ENCODE assay signal across 9 mouse cellular contexts in the genomic region with DNA sequence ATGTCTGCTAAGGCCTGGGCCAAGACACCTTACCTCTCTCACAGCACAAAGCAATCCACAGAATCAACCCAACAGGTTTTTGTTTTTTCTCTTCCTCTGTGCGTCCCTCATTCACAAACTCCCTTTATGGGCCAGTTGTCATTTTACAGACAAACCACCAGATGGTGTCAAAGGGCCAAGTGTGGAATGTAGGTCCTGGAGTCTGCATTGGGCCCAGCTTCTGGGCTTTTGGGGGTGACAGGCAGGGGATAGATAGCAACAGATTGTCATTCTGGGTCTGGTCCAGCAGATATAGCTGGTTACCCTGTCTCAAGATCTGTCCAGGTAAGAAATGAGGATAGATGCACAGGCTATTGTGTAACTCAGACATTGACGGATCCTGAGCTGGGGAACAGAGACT. TPM values are rescaled to one million over a fixed set of nuclear protein-coding genes. Genes with fewer than 3 reads are reported as not detected.
DNase-seq lines count a peak whose midpoint lies in the region; ATAC-seq and TF ChIP-seq lines count a peak whose summit lies in the region.
"Had no signal": no experiment of that assay in that cellular context is flagged by ENCODE, and none has a peak within 500 bp of the region (broad histone marks: within the 10 kb centered on the region; RNA-seq: fewer than 3 reads in every experiment).

No protein-coding gene starts in this region.

- no peak overlapping the region for H3K4me3 ChIP-seq in kidney, postnatal 0 days (replicated peaks; ENCODE audit: low read depth, low read length)
- no peak overlapping the region for H3K4me3 ChIP-seq in embryonic fibroblast, embryonic 13.5 days (ENCODE audit: insufficient read depth, low read length)
- H3K4me3 ChIP-seq: embryonic facial prominence, embryonic 12.5 days had no signal

- TF ChIP-seq POLR2A in embryonic fibroblast, embryonic 13.5 days (IDR thresholded peaks at IDR 0.05; ENCODE audit: low read depth, low read length) = no peak

- no peak overlapping the region for H3K27ac ChIP-seq in kidney, postnatal 0 days
- H3K27ac ChIP-seq in embryonic fibroblast, embryonic 13.5 days (ENCODE audit: insufficient read depth, low read length) = no peak overlapping the region
- H3K27ac ChIP-seq: embryonic facial prominence, embryonic 12.5 days had no signal

- no peaks in the 10 kb centered on the region for H3K36me3 ChIP-seq in kidney, postnatal 0 days (ENCODE audit: insufficient read depth, low read length)
- H3K36me3 ChIP-seq: embryonic facial prominence, embryonic 12.5 days had no signal

- H3K9ac ChIP-seq in kidney, postnatal 0 days (ENCODE audit: low read depth, low read length) = no peak overlapping the region
- H3K9ac ChIP-seq: embryonic facial prominence, embryonic 12.5 days had no signal

- peak; percentile 77 for DNase-seq in kidney, postnatal 0 days (ENCODE audit: low spot score)
- no peak for DNase-seq in kidney, adult 11 months
- peak; percentile 26 for DNase-seq in CD4-positive helper T cell, adult 2 months (ENCODE audit: low read depth, low spot score)
- DNase-seq in ZHBTc4 (ENCODE audit: low read depth, low spot score) = peak; percentile 33
- peak; percentile 58 for DNase-seq in mesoderm, embryonic 11.5 days (ENCODE audit: low read depth, low spot score)
- DNase-seq in urinary bladder, postnatal 10 days (ENCODE audit: low spot score) = no peak
- DNase-seq in spleen, adult 12 weeks (ENCODE audit: low spot score) = no peak

- ATAC-seq in kidney, postnatal 0 days (replicated peaks; ENCODE audit: low FRiP score, low read depth) = no peak

- WGBS in kidney, postnatal 0 days = 33% methylated on average over 2 of the region's 2 CpGs

- peak; percentile 91 for TF ChIP-seq CTCF in kidney, postnatal 0 days (IDR thresholded peaks at IDR 0.05; ENCODE audit: low read depth)
- peak; percentile 34; the same call in 1 of the 2 replicates for TF ChIP-seq CTCF in embryonic fibroblast, embryonic 13.5 days (IDR thresholded peaks at IDR 0.05; ENCODE audit: borderline replicate concordance, insufficient read depth, low read length)

- H3K4me2 ChIP-seq in kidney, postnatal 0 days (ENCODE audit: low read length) = no peak overlapping the region
- H3K4me2 ChIP-seq: embryonic facial prominence, embryonic 12.5 days had no signal

- no peaks in the 10 kb centered on the region for H3K27me3 ChIP-seq in kidney, postnatal 0 days (ENCODE audit: insufficient read depth, low read length)
- H3K27me3 ChIP-seq: embryonic facial prominence, embryonic 12.5 days had no signal

- no peaks in the 10 kb centered on the region for H3K4me1 ChIP-seq in kidney, postnatal 0 days (replicated peaks; ENCODE audit: insufficient read depth, low read length)
- no peaks in the 10 kb centered on the region for H3K4me1 ChIP-seq in embryonic fibroblast, embryonic 13.5 days (ENCODE audit: control insufficient read depth, insufficient read depth, low read length)
- H3K4me1 ChIP-seq: embryonic facial prominence, embryonic 12.5 days had no signal

- no peaks in the 10 kb centered on the region for H3K9me3 ChIP-seq in kidney, postnatal 0 days (replicated peaks; ENCODE audit: low read length)
- H3K9me3 ChIP-seq: embryonic facial prominence, embryonic 12.5 days had no signal

RNA-seq across cellular contexts. Expression of a gene that starts 23.0 kb away (rescaled TPM):
- polyA plus RNA-seq in kidney, postnatal 0 days (2015; fragmentation: Nextera tagmentation; extraction: Ambion mirVana) = 3.7 and 4.9 TPM in 2 replicates
- polyA plus RNA-seq in embryonic fibroblast, embryonic 13.5 days (2011; ENCODE audit: insufficient read length, low read depth, missing spikeins) = 2.7 and 6.3 TPM in 2 replicates

Comparison
In these comparisons a context has a peak if more than half of its experiments do, and no peak if none do; other contexts are left out.
1. DNase-seq: peak in kidney, postnatal 0 days (single experiment), CD4-positive helper T cell, adult 2 months (single experiment), ZHBTc4 (single experiment) and mesoderm, embryonic 11.5 days (single experiment); none in kidney, adult 11 months (single experiment), urinary bladder, postnatal 10 days (single experiment) and spleen, adult 12 weeks (single experiment).